Mouse (Mus musculus): ENCODE results near the gene Olfr1362. TPM values are rescaled to one million over a fixed set of nuclear protein-coding genes. Genes with fewer than 3 reads are reported as not detected.

Olfr1362 gene
- not detected in 3 replicates for total RNA-seq (2017)

GRCm38 (mm10) chr13:21613922-21614321 is at the start of gene Olfr1362:
Gene Olfr1362, minus strand, starts transcription at chr13:21614022.
- no peak for ATAC-seq (replicated peaks; ENCODE audit: insufficient number of reproducible peaks, low FRiP score, low TSS enrichment, poor library complexity, severe bottlenecking)

- no peak for ATAC-seq (replicated peaks; ENCODE audit: insufficient number of reproducible peaks, low FRiP score, low TSS enrichment, poor library complexity, severe bottlenecking)
Observed at GRCm38 (mm10) chr13:21663286-21663685, 49.5 kb upstream of the Olfr1362 start, which contains the start of gene Olfr1361. Gene Olfr1361, minus strand, starts transcription at chr13:21663386.

GRCm38 (mm10) chr13:21642418-21642817 is 28.6 kb upstream of the Olfr1362 start, which contains the start of gene Olfr11:
Gene Olfr11, minus strand, starts transcription at chr13:21642518.
- ATAC-seq (replicated peaks; ENCODE audit: insufficient number of reproducible peaks, low FRiP score, low TSS enrichment, poor library complexity, severe bottlenecking), result no peak

GRCm38 (mm10) chr13:21591618-21592017 is 22.2 kb downstream of the Olfr1362 start:
- ATAC-seq (replicated peaks; ENCODE audit: insufficient number of reproducible peaks, low FRiP score, low TSS enrichment, poor library complexity, severe bottlenecking), result no peak

GRCm38 (mm10) chr13:21581659-21582058 is 32.2 kb downstream of the Olfr1362 start, which contains the start of gene Olfr1364:
Gene Olfr1364, minus strand, starts transcription at chr13:21581759.
- no peak for ATAC-seq (replicated peaks; ENCODE audit: insufficient number of reproducible peaks, low FRiP score, low TSS enrichment, poor library complexity, severe bottlenecking)

Other genes starting within 250 kb of the Olfr1362 start
- 32.1 to 66.2 TPM (median 42.5 TPM) in 3 replicates for gene Zkscan3, start 211.3 kb downstream of the Olfr1362 start, total RNA-seq (2017)
- gene Pgbd1, start 173.0 kb downstream of the Olfr1362 start, total RNA-seq (2017), result 1.1 TPM in 1 of 3 replicates, not detected in the others
- gene Zscan26, start 160.3 kb downstream of the Olfr1362 start, total RNA-seq (2017), result 33.0 to 51.1 TPM (median 36.4 TPM) in 3 replicates
- gene Nkapl, start 145.5 kb downstream of the Olfr1362 start, total RNA-seq (2017), result 0.76 to 0.97 TPM in 2 of 3 replicates, not detected in the other
- gene Zkscan4, start 135.1 kb downstream of the Olfr1362 start, total RNA-seq (2017), result 1.6 TPM in 1 of 3 replicates, not detected in the others
- not detected in 3 replicates for gene Gm10065, start 134.6 kb downstream of the Olfr1362 start, total RNA-seq (2017)
- 0.29 to 0.67 TPM (median 0.64 TPM) in 3 replicates for gene AK157302, start 118.8 kb downstream of the Olfr1362 start, total RNA-seq (2017)
- 2.5 to 3.8 TPM (median 2.7 TPM) in 3 replicates for gene Gm11273, start 112.6 kb downstream of the Olfr1362 start, total RNA-seq (2017)
- gene Zkscan8, start 82.9 kb downstream of the Olfr1362 start, total RNA-seq (2017), result 2.4 to 8.3 TPM (median 3.2 TPM) in 3 replicates
- not detected in 3 replicates for gene Olfr1366, start 71.2 kb downstream of the Olfr1362 start, total RNA-seq (2017)
- gene Olfr1535, start 54.1 kb downstream of the Olfr1362 start, total RNA-seq (2017), result not detected in 3 replicates
- gene Olfr1364, start 32.3 kb downstream of the Olfr1362 start, total RNA-seq (2017), result not detected in 3 replicates
- gene Olfr11, start 28.5 kb upstream of the Olfr1362 start, total RNA-seq (2017), result not detected in 3 replicates
- not detected in 3 replicates for gene Olfr1361, start 49.4 kb upstream of the Olfr1362 start, total RNA-seq (2017)
- gene Olfr1360, start 63.4 kb upstream of the Olfr1362 start, total RNA-seq (2017), result not detected in 3 replicates
- not detected in 3 replicates for gene Olfr1359, start 84.1 kb upstream of the Olfr1362 start, total RNA-seq (2017)
- gene Hist1h2bl, start 102.1 kb upstream of the Olfr1362 start, total RNA-seq (2017), result 7.1 to 7.9 TPM in 2 of 3 replicates, not detected in the other
- 159 to 372 TPM (median 273 TPM) in 3 replicates for gene Hist1h2ai, start 102.4 kb upstream of the Olfr1362 start, total RNA-seq (2017)
- gene Hist1h3h, start 103.6 kb upstream of the Olfr1362 start, total RNA-seq (2017), result 7.2 to 20.1 TPM (median 13.0 TPM) in 3 replicates
- 4.9 to 12.8 TPM (median 8.3 TPM) in 3 replicates for gene Hist1h2bm, start 108.0 kb upstream of the Olfr1362 start, total RNA-seq (2017)
- gene Hist1h4j, start 121.0 kb upstream of the Olfr1362 start, total RNA-seq (2017), result 8.3 to 34.5 TPM (median 21.9 TPM) in 3 replicates
- 57.7 to 141 TPM (median 135 TPM) in 3 replicates for gene Hist1h4k, start 136.5 kb upstream of the Olfr1362 start, total RNA-seq (2017)
- gene Hist1h2ak, start 139.8 kb upstream of the Olfr1362 start, total RNA-seq (2017), result 46.9 to 83.1 TPM (median 55.4 TPM) in 3 replicates
- gene Hist1h2bn, start 140.1 kb upstream of the Olfr1362 start, total RNA-seq (2017), result 54.5 to 81.8 TPM (median 76.8 TPM) in 3 replicates
- 74.2 to 131 TPM (median 93.8 TPM) in 3 replicates for gene Hist1h1b, start 166.6 kb upstream of the Olfr1362 start, total RNA-seq (2017)
- 8.6 to 11.4 TPM in 2 of 3 replicates, not detected in the other for gene Hist1h3i, start 169.3 kb upstream of the Olfr1362 start, total RNA-seq (2017)
- gene Hist1h2an, start 173.2 kb upstream of the Olfr1362 start, total RNA-seq (2017), result 15.0 to 50.0 TPM (median 36.2 TPM) in 3 replicates
- gene Hist1h2bp, start 173.4 kb upstream of the Olfr1362 start, total RNA-seq (2017), result 5.2 to 12.6 TPM (median 8.0 TPM) in 3 replicates
- gene Hist1h2bq, start 196.2 kb upstream of the Olfr1362 start, total RNA-seq (2017), result 1.1 to 64.9 TPM (median 28.6 TPM) in 3 replicates
- gene Hist1h2ao, start 196.4 kb upstream of the Olfr1362 start, total RNA-seq (2017), result 114 TPM in 1 of 3 replicates, not detected in the others
- 43.0 to 386 TPM (median 131 TPM) in 3 replicates for gene Hist1h4m, start 197.7 kb upstream of the Olfr1362 start, total RNA-seq (2017)
- 19.1 to 188 TPM (median 85.7 TPM) in 3 replicates for gene Hist1h4n, start 218.2 kb upstream of the Olfr1362 start, total RNA-seq (2017)
- 9.0 to 155 TPM (median 73.9 TPM) in 3 replicates for gene Hist1h2ap, start 219.5 kb upstream of the Olfr1362 start, total RNA-seq (2017)
- 18.5 to 55.6 TPM (median 45.1 TPM) in 3 replicates for gene Hist1h2br, start 219.7 kb upstream of the Olfr1362 start, total RNA-seq (2017)

Measured in monocyte, adult 5-6 weeks (primary cell).